Mouse (Mus musculus) E14TG2a.4 (cell line): ENCODE data around the gene Crat.

Experiments used
- CTCF ChIP-seq: conservative IDR thresholded peaks from 2 replicates; pipeline ENCODE4 v1.5.1; 2014; ENCODE audit warnings: low read length
- NANOG ChIP-seq: IDR thresholded peaks from 2 replicates; pipeline ENCODE4 v1.6.1; 2014; ENCODE audit warnings: borderline replicate concordance, low read length, mixed read lengths
- POU5F1 ChIP-seq: IDR thresholded peaks from 2 replicates; pipeline ENCODE4 v1.6.1; 2014; ENCODE audit warnings: low read length, borderline replicate concordance

DNA sequence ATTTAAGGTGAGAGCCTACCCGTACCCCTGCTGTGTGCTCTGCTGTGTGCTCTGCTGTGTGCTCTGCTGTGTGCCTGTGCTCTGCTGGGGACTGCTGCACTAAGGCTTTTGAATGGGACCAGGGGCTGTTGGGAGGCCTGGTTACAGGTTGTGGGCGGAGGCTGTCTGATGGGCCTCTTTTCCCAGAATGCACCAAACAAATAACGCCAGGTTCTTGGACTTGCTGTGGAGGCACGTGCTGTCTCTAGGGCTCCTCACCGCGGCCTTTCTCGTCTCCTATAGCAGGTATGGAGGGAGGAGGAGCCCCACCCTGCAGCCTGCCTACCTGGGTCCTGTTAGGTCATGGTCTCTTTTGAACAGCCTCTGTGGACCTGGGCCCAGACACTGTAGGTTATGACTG lies 19.4 kb downstream of the Crat start:
- TF ChIP-seq CTCF, result no peak
- TF ChIP-seq POU5F1, result no peak
- no peak for TF ChIP-seq NANOG
